Mouse (Mus musculus) lung, postnatal 0 days (tissue): ENCODE data around the gene Rsph9. TPM values are rescaled to one million over a fixed set of nuclear protein-coding genes. Genes with fewer than 3 reads are reported as not detected.
A peak's percentile ranks its signal among the peaks of the same experiment; 100 is the strongest.

Experiments
- ATAC-seq: fragments of 200-750 bp; cut with Nextera tagmentation; 2 replicates; pipeline ENCODE4 v1.8.0; 2017; ENCODE audit warnings: moderate library complexity
- DNase-seq: peaks from one replicate; pipeline ENCODE4 v3.0.0-alpha.2; 2016; ENCODE audit warnings: low spot score
- H3K27ac ChIP-seq: fragments of 300-500 bp; sonication (generic); 2 replicates; pipeline ENCODE4 v1.5.1; 2014; ENCODE audit warnings: antibody characterized with exemption, mild to moderate bottlenecking, low read length, mixed read lengths
- H3K27me3 ChIP-seq: fragments of 300-500 bp; sonication (generic); replicated peaks from 2 replicates; pipeline ENCODE4 v1.6.1; 2014; ENCODE audit warnings: low read length, mixed read lengths; ENCODE audit not compliant: insufficient read depth
- H3K36me3 ChIP-seq: fragments of 300-500 bp; sonication (generic); 2 replicates; pipeline ENCODE4 v1.6.1; 2014; ENCODE audit warnings: low read length, mixed read lengths; ENCODE audit not compliant: insufficient read depth
- H3K4me1 ChIP-seq: fragments of 300-500 bp; sonication (generic); 2 replicates; pipeline ENCODE4 v1.6.1; 2014; ENCODE audit warnings: antibody characterized with exemption, low read depth, low read length, mixed read lengths; ENCODE audit not compliant: insufficient read depth
- H3K4me2 ChIP-seq: fragments of 300-500 bp; sonication (generic); replicated peaks from 2 replicates; pipeline ENCODE4 v1.6.1; 2014; ENCODE audit warnings: low read depth, mild to moderate bottlenecking, low read length, moderate library complexity, mixed read lengths
- H3K4me3 ChIP-seq: fragments of 300-500 bp; sonication (generic); 2 replicates; pipeline ENCODE4 v1.5.1; 2014; ENCODE audit warnings: low read depth, low read length
- H3K9ac ChIP-seq: fragments of 300-500 bp; sonication (generic); replicated peaks from 2 replicates; pipeline ENCODE4 v1.6.1; 2014; ENCODE audit warnings: low read depth, mild to moderate bottlenecking
- H3K9me3 ChIP-seq: fragments of 300-500 bp; sonication (generic); 2 replicates; pipeline ENCODE4 v1.6.1; 2016; ENCODE audit warnings: low read length, mixed read lengths
- CTCF ChIP-seq: IDR thresholded peaks from 2 replicates; pipeline ENCODE4 v1.5.1; 2016; ENCODE audit warnings: antibody characterized with exemption, mild to moderate bottlenecking
- EP300 ChIP-seq: IDR thresholded peaks from 2 replicates; pipeline ENCODE4 v1.6.1; 2016; ENCODE audit warnings: antibody characterized with exemption, mild to moderate bottlenecking, control low read depth
- WGBS: fragments of 180-500 bp; shearing (Covaris S2); extraction: QIAGEN DNeasy Blood & Tissue Kit; methylation state at CpG from one replicate; pipeline ENCODE4 v1.1.7; 2014; 5-methylcytosine and 5-hydroxymethylcytosine counted together
- polyA plus RNA-seq: library from polyadenylated mRNA; unstranded; fragments of >200 nt; fragmentation: Nextera tagmentation; extraction: Ambion mirVana; gene quantifications from 2 replicates; pipeline ENCODE4 v1.2.1, GENCODE M21; 2015

The Rsph9 gene
- polyA plus RNA-seq, 1 experiment from 2014 or later, result 32.4 TPM

GRCm38 (mm10) chr17:46102608-46103159 is 41.3 kb downstream of the Rsph9 start:
- Histone ChIP-seq H3K4me1 (no peaks in the 10 kb centered on the region), H3K4me2 (no peak overlapping the region), H3K36me3 (no peaks in the 10 kb centered on the region), H3K9me3 (no peaks in the 10 kb centered on the region), H3K27ac (no peak overlapping the region; the same call in 1 of the 2 replicates), H3K9ac (no peak overlapping the region), H3K27me3 (no peaks in the 10 kb centered on the region), H3K4me3 (no peak overlapping the region)
- ATAC-seq (no peak), DNase-seq (no peak)
- WGBS, result 56% methylated on average over 8 of the region's 8 CpGs
- TF ChIP-seq EP300 (no peak), CTCF (0 out of 2 replicates have a peak, but pooled peaks have one; percentile 18)

GRCm38 (mm10) chr17:46101906-46102305 is 42.1 kb downstream of the Rsph9 start:
- 65% methylated on average over 9 of the region's 9 CpGs for WGBS
- no peaks in the 10 kb centered on the region for H3K27me3 ChIP-seq
- no peak for ATAC-seq
- no peak overlapping the region for H3K9ac ChIP-seq
- H3K4me3 ChIP-seq, result no peak overlapping the region
- H3K4me2 ChIP-seq, result no peak overlapping the region
- no peak overlapping the region for H3K27ac ChIP-seq
- no peaks in the 10 kb centered on the region for H3K9me3 ChIP-seq
- DNase-seq, result no peak
- no peaks in the 10 kb centered on the region for H3K4me1 ChIP-seq
- TF ChIP-seq EP300 (no peak), CTCF (no peak)
- no peaks in the 10 kb centered on the region for H3K36me3 ChIP-seq

GRCm38 (mm10) chr17:46098525-46098924 is 45.5 kb downstream of the Rsph9 start:
- DNase-seq, result no peak
- no peak overlapping the region for H3K4me3 ChIP-seq
- H3K4me2 ChIP-seq, result no peak overlapping the region
- peak overlapping the region; percentile 3; the same call in 1 of the 2 replicates for H3K27ac ChIP-seq
- no peak overlapping the region for H3K9ac ChIP-seq
- no peaks in the 10 kb centered on the region for H3K4me1 ChIP-seq
- H3K36me3 ChIP-seq, result no peaks in the 10 kb centered on the region
- peak; percentile 86 for ATAC-seq
- 32% methylated on average over 8 of the region's 8 CpGs for WGBS
- no peaks in the 10 kb centered on the region for H3K9me3 ChIP-seq
- TF ChIP-seq EP300 (peak; percentile 79), CTCF (peak; percentile 24; the same call in 1 of the 2 replicates)
- no peaks in the 10 kb centered on the region for H3K27me3 ChIP-seq

GRCm38 (mm10) chr17:46091899-46092298 is 52.1 kb downstream of the Rsph9 start:
- TF ChIP-seq CTCF (no peak), EP300 (no peak)
- Histone ChIP-seq H3K4me3 (no peak overlapping the region), H3K4me1 (no peaks in the 10 kb centered on the region), H3K9me3 (no peaks in the 10 kb centered on the region), H3K9ac (no peak overlapping the region), H3K27me3 (no peaks in the 10 kb centered on the region), H3K36me3 (no peaks in the 10 kb centered on the region), H3K4me2 (no peak overlapping the region), H3K27ac (no peak overlapping the region)
- DNase-seq, result no peak
- ATAC-seq, result no peak
- WGBS, result 57% methylated on average over 14 of the region's 14 CpGs

GRCm38 (mm10) chr17:46091351-46091750 is 52.7 kb downstream of the Rsph9 start:
- no peak overlapping the region for H3K4me3 ChIP-seq
- H3K9me3 ChIP-seq, result no peaks in the 10 kb centered on the region
- H3K36me3 ChIP-seq, result no peaks in the 10 kb centered on the region
- no peak overlapping the region for H3K4me2 ChIP-seq
- no peaks in the 10 kb centered on the region for H3K27me3 ChIP-seq
- H3K9ac ChIP-seq, result no peak overlapping the region
- no peaks in the 10 kb centered on the region; the same call in 1 of the 2 replicates for H3K4me1 ChIP-seq
- TF ChIP-seq CTCF (no peak), EP300 (no peak)
- H3K27ac ChIP-seq, result no peak overlapping the region
- DNase-seq (no peak), ATAC-seq (no peak)
- WGBS, result 93% methylated on average over 1 of the region's 1 CpGs

GRCm38 (mm10) chr17:46086341-46086870 is 57.6 kb downstream of the Rsph9 start:
- Histone ChIP-seq H3K9ac (no peak overlapping the region), H3K36me3 (no peaks in the 10 kb centered on the region), H3K4me1 (peaks cover 14% of the 10 kb centered on the region), H3K9me3 (no peaks in the 10 kb centered on the region), H3K4me2 (no peak overlapping the region), H3K27me3 (no peaks in the 10 kb centered on the region), H3K27ac (no peak overlapping the region), H3K4me3 (no peak overlapping the region)
- TF ChIP-seq CTCF, result peak; percentile 31
- TF ChIP-seq EP300, result no peak
- ATAC-seq, result no peak
- no peak for DNase-seq
- 48% methylated on average over 17 of the region's 17 CpGs for WGBS
